Mouse (Mus musculus): ENCODE measurements at regions not wholly inside any gene's neighbourhood (a gene's known extent, or its start where the extent isn't known, plus 50 kb on each side); places are given as distances from the start of the nearest gene placed in this dataset.

DNA sequence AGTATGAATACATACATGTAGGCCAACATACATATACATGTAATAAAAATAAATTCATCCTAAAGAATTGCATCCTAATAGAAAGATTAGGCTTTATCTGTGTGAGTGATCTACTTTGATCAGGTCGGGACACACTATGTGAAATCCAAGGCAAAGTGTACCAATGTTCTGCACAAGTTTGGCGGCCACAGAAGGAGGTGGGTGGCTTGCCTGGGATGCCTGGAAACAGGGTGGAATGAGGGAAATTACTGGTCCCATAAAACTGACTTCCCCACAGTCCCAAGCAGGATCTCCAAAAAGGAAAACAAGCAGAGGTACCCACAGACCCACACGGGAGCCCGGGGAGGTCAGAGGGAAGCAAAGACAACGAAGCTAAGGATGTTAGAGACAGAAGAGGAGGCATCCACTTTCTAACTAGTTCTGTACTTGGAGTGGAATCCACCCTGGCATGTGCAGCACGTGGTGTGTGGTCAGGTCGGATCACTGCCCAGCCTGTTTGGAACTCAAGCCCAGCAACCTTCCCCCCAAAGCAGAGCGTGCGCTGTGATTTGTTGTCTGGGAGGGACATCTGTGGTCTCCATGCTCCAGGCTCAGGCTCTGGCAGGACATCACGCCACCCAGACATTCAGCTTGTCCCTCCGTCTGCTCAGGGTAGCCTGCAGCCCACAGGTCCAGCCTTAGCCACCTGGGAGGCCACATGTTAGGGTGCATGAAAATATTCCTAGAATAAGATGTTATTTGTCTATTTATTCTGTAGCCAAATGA lies 615.3 kb upstream of the 3110018I06Rik start:
- no peak for DNase-seq (ENCODE audit: low spot score)

- no peak for DNase-seq (ENCODE audit: low spot score)
These were observed 598.1 kb upstream of the 3110018I06Rik start for GRCm38 (mm10) chr12:106890319-106890718.

DNA sequence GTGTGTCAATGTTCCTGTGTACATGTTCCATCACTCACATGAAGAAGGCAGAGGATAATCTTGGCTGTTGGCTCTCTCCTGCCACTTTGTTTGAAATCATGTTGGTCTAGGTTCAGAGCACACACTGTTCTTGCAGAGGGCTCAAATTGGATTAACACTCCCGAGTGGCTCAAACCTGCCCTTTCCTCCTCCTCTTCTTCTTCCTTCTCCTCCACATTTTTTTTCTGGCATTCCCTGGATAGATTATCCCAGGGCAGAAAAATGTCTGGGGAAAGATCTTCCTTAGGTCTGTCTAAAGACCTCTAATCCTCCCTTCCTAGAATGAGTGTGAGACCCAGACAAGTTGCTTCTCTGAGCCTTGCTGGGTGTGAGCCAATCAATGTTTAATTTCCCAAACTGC lies 594.4 kb upstream of the 3110018I06Rik start:
- DNase-seq (ENCODE audit: low spot score), result no peak

DNA sequence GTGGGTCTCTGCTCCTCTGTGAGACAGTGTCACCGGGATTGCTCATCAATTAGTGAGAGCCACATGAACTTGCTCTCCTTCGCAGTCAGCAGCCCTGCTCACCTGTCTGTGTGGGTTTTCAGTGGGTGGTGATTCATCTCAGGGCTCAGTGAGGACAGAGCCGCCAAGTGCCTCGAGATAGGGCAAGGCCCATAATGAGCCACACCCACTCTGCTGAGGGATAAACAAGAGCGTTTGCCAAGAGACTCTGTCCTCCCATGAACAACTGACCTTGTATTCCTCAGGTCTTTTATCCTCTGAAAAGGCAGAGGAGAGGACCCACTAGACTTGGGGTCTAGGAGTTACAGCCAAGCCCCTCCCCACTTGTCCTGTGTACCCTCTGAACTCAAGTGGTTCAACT lies 584.2 kb upstream of the 3110018I06Rik start:
- no peak for DNase-seq (ENCODE audit: low spot score)

DNA sequence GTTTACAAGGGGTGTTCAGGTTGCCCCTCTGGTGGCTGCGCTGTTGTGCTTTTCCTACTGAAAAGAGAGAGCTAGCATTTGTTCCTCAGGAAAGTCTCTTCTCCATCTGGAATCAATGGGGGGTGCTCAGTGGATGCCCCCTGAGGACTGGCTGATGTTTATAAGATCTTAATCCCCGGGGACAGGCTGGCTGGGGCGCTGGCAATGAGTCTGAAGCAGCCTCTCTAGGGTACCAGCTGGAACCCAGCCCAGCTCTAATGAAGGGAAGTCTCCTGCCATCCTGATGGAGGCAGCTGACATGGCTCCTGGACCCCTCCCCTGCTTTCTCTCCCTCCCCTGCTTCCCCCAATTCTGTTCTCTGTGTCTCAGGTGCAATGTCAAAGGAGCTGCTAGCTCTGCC lies 575.6 kb upstream of the 3110018I06Rik start:
- no peak for DNase-seq (ENCODE audit: low spot score)

- DNase-seq (ENCODE audit: low spot score), result no peak
These were observed 565.9 kb upstream of the 3110018I06Rik start for GRCm38 (mm10) chr12:106922571-106922991.

GRCm38 (mm10) chr12:106928389-106928788 lies 560.0 kb upstream of the 3110018I06Rik start:
- DNase-seq (ENCODE audit: low spot score), result no peak

DNA sequence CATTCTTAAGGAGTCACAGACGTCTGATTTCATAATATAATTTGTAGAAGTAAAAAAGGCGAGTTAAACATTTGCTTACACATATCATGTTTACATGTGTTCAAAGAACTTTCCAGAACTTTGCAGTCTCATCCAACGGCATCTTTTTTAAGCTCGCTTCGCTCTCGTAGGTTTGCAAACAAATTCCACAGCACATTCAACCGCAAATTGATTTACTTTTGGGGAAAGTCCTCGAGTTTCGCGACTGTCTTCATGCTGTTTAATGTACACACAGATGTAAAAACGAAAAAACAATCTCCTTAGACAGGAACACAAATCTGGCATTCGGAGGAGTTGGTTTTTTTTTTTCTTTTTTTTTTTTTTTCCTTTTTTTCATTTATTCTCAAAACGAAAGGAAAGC lies 559.3 kb upstream of the 3110018I06Rik start:
- DNase-seq (ENCODE audit: low spot score), result no peak

- DNase-seq (ENCODE audit: low spot score), result no peak
These were observed 556.8 kb upstream of the 3110018I06Rik start for GRCm38 (mm10) chr12:106931591-106931990.

DNA sequence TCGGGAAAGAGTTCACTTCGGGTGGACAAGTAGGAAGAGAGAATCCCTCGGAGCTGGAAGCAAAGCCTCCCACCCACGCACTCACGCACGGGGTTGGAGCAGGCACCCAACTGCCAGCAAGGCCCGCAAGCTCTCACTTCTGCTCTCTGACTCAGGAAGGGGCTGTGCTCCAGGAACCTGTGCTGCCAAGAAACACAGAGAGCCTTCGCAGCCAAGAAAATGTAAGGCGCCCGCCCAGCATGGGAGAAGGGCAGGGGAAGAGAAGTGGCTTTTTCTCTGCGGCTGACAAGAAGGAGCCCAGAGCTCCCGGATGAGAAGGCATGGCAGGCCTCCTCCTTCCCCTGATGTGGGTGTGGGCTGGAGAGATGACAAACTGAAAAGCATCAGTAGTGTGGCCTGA lies 549.1 kb upstream of the 3110018I06Rik start:
- peak; percentile 7 for DNase-seq (ENCODE audit: low spot score)

GRCm38 (mm10) chr12:106943874-106944273 lies 544.6 kb upstream of the 3110018I06Rik start:
- no peak for DNase-seq (ENCODE audit: low spot score)

DNA sequence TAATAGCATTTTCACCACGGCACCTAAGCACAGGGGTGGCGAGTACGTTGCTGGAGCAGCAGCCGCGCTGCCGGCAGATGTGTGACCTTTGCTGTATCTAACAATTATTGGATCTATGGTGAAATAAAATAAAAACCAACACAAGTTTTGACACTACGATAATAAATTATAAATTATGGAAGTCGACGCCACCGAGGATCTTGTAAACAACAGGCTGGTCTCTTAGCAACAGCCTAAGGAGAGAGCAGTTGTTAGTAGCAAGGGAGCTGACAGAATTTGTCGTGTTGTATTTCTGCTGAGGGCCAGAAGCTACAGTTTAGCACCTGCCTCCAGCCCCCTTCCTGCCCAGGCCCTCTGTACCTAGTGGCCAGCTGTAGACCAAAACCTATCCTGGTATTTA lies 535.8 kb upstream of the 3110018I06Rik start:
- no peak for DNase-seq (ENCODE audit: low spot score)

- DNase-seq (ENCODE audit: low spot score), result peak; percentile 77
These were observed 532.7 kb upstream of the 3110018I06Rik start for GRCm38 (mm10) chr12:106955778-106956177.

DNA sequence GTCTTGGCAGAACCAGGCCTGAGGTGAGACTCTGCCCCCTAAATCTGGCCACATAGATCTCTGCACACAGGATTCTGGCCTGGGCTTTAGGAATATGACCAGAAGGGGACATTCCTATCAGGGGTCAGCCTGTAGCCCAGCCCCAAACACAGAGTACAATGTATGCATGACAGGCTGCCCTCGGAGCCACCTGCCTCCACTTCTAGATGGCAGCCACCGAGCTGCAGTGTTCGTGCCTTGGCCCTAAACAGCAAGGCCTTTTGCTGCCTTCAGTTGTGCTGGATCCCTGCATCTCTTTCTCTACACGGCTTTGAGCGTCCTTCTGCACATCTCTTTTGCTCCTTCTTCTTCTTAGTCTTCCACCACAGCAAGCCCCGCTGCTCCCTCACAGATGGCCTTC lies 532.2 kb upstream of the 3110018I06Rik start:
- no peak for DNase-seq (ENCODE audit: low spot score)

DNA sequence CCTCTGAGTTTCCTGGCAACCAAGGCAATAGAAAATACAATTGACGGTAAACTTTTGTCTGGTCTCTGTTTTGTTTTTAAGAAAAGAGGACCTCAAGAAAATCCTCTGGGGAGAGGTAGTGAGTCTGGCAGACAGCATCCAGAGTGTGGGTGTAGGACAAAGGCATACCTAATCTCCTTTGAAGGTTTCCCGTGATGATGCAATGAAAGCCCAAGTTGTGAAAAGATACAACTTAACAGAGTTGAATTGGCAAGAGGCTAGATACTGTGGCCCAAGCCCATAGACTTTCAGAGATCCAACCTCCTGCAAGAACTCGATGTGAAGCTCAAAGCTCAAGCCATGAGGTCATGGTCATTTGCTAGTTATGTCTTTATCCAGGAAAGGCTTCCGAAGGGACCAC lies 526.4 kb upstream of the 3110018I06Rik start:
- DNase-seq (ENCODE audit: low spot score), result no peak

DNA sequence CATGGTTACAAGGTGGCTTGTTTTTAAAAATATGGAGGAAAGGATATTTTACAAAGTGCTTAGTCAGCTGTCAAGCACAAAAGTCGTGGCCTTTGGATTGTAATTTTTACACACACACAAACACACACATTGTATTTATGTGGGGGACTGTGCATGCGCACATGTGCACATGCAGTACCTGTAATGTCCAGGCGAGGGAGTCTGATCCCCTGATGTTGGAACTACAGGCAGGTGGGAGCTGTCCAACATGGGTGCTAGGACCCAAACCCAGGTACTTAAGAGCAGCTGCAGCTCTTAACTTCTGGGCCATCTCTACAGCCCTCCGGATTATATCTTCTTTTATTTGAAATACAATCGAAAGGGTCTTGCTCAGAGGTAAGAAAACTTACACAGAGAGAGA lies 524.7 kb upstream of the 3110018I06Rik start:
- no peak for DNase-seq (ENCODE audit: low spot score)

- DNase-seq (ENCODE audit: low spot score), result no peak
These were observed 518.6 kb upstream of the 3110018I06Rik start for GRCm38 (mm10) chr12:106969873-106970272.

GRCm38 (mm10) chr12:106992421-106992820 lies 496.0 kb upstream of the 3110018I06Rik start:
- no peak for DNase-seq (ENCODE audit: low spot score)

- no peak for DNase-seq (ENCODE audit: low spot score)
These were observed 495.4 kb upstream of the 3110018I06Rik start for GRCm38 (mm10) chr12:106993011-106993410.

DNA sequence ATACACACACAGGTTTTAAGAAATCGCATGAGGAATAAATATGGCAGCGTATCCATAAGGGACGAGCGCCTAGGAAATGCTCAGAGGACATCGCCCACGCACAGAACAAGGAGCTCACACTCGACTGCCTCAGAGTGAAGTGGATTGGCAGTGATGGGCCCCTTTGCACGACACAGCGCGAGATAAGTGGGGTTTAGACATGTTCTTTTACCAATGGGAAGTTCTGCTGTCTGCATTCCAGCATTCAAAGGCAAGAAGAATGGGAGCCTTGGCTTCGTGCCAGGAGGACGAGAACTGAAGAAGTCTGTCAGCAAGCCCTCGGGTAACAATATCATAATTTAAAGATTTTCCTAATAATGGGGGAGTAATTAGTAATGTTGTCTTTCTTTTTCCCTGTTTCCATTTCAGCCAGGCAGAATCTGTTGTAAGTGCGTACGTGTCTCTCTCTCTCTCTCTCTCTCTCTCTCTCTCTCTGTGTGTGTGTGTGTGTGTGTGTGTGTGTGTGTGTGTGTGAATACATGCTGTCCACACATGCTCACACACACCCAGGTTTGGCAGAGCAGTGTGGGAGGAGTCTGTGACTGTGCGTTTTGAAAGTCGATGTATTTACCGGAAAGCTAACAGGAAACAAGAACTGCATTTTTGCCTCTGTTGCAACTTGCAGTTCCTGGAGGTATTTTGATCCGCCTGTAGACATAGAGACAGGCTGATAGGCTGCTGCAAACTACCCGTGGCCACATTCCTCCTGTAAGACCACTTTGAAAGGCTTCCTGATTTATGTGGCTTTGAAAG lies 477.2 kb upstream of the 3110018I06Rik start:
- DNase-seq (ENCODE audit: low spot score), result no peak

- no peak for DNase-seq (ENCODE audit: low spot score)
These were observed 471.6 kb upstream of the 3110018I06Rik start for GRCm38 (mm10) chr12:107016801-107017200.

DNA sequence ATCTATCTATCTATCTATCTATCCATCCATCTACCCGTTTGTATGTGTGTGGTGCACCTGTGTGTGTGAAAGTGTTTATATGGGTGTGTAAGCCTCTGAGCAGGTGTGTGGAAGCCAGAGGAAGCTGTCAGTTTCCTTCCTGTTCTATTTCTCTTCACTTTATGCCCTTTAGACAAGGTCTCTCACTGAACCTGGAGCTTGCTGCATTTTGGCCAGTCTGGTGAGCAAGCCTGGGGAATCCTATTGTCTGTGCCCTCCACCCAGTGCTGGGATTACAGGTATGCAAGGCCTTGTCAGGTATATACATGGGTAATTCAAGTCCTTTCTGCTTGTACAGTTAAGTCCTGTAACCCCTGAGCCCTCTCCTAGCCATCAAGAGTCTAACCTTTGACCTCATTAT lies 466.6 kb upstream of the 3110018I06Rik start:
- DNase-seq (ENCODE audit: low spot score), result no peak

DNA sequence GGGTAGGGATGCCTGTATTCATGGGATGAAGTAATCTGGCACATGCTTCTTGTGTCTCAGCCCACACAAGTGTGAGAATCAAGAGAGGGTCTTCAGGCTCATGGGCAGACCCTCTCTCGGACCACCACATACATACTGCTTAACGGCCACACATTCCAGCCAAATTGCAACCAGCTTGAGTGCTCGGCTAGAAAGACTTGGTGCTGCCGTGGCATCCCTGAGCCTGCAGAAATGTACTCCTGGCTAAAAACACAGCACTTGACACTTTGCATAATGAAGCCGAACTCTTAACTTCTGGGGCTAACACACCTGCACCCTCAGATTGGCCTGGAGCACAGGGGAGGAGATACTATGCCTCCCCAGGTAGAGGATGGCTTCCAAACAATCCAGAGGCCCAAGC lies 461.6 kb upstream of the 3110018I06Rik start:
- no peak for DNase-seq (ENCODE audit: low spot score)

All from ovary, postnatal 14 days (tissue).